Mouse (Mus musculus) heart, postnatal 36 days (tissue): ENCODE data around the gene Tmed3. TPM values are rescaled to one million over a fixed set of nuclear protein-coding genes. Genes with fewer than 3 reads are reported as not detected.

Experiments
- DNase-seq, 2 experiments: peaks; one replicate each; pipeline ENCODE4 v3.0.0; 2021 to 2022
- intact Hi-C: fragments of 180-260 bp; cut with DNase I; formaldehyde crosslinking; loops from one replicate; pipeline ENCODE4 v1.15.1; 2025
- total RNA-seq, 2 experiments: library from RNA; stranded (reverse); gene quantifications; 2 replicates each; pipeline ENCODE4 v1.2.3; 2021

The Tmed3 gene
- 10 to 100 TPM; 27.0 to 28.0 TPM for total RNA-seq

DNA sequence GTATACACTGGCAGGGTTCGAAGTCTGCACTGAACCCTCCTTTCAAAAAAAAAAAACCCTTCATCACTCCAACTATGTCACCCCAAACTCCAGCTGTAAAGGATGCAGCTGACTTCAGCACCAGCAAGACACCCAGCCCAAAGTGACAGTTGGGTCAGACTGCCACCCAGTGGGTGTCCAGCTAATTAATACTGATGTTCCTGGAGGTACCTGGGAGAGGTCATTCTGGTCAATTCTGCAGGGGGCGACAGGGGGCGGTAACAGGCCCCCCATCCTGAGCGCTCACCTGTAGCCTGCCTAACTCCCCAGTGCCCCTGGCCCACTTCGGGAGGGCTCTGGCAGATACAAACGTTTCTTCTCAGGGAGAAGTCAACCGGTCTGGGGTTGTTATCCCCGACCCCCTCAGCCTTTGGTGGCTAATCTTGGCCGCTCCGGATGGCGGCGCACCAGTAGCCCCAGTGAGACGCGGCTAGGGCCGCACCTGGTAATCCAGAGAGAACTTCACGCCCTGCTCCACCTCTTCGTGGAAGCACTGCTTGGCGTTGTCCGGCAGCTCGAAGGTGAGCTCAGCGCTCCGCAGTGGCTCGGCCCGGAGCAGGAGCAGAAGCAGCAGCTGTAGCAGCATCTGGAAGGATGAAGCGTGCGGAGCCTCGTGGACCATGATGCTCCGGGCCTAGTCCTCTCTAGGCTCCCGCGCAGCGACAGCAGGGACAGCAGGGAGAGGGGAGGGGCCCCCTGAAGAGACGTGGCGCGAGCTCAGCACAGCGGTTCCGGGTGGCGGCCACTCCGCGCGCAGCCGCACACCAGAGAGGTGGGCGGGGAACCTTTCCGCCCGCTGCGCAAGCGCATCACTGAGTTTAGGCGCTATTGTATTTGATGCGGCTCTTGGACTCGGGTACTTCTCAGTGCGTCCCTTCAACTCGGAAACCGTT lies at the start of gene Tmed3:
Gene Tmed3 (minus strand): TSS at position 804 of the 932 bp plus-strand sequence.
- DNase-seq = peak; percentile 89 to 90
- intact Hi-C loops = loop anchor here (5.0 to 10.0 kb wide), 4 partner anchors 268 to 560 kb away; partner anchors contain the start of gene Morf4l1

DNA sequence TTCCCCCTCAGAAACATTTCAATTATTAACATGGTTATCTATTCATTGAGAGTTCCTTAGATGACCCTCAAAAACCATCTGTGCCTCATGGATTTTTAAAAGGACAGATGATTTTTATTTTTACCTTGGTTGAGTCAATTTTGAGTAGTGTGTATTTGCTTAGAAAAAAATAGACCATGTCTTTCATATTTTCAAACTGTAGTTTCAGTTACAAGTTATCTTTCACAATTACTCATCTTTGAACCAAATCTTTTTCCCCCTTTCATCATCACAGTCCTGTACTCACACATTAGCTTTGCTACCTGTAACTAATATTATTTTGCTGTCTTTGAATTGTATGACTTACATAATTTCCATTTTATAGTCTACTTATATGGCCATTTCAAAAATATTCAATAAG lies 35.2 kb upstream of the Tmed3 start:
- intact Hi-C loops = no loop called here
- no peak for DNase-seq

DNA sequence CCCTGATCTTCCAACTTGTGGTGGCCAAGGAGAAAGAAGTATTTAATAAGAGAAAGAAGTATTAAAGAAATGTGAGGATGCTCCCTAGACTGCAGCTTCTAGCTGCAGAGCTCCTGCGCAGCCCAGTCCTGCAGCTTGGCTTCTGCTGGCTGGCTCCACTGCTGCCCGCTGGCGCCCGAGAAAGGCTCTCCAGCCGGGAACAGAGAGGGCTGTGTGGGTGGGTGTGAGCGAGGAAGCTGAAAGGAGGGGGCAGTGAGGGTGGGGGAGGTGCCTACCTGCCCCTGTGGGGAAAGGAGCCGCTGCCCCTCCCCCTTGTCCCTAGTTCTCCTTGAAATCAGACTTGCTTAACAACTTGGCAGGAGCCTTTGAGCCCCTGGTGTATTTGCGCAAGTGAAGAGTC lies 33.4 kb upstream of the Tmed3 start, which contains the start of gene Ankrd34c:
Gene Ankrd34c (minus strand): TSS at position 181 of the 400 bp plus-strand sequence.
- intact Hi-C loops = no loop called here
- no peak for DNase-seq

DNA sequence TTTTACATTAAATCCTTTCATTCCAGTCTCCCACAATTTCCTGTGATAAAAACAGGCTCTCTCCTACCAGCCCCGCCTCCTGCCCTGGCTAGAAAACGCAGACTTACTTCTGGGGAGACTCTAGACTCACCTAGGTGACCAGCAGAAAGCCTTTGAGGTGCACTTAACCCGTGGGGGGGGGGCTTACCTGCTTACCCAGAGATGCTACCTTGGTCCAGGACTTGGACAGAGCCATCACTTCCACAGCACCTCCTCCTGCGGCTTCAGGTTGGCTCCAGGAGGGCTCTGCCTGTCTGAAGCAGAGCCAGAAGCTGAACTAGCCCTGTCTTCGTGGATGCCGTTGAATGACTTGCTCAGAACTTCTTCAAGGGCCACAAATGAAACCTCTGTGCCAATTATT lies 33.0 kb upstream of the Tmed3 start:
- intact Hi-C loops = loop anchor here (2.0 kb wide), 1 partner anchor 55 kb away; no protein-coding TSS in a partner anchor
- DNase-seq = no peak

DNA sequence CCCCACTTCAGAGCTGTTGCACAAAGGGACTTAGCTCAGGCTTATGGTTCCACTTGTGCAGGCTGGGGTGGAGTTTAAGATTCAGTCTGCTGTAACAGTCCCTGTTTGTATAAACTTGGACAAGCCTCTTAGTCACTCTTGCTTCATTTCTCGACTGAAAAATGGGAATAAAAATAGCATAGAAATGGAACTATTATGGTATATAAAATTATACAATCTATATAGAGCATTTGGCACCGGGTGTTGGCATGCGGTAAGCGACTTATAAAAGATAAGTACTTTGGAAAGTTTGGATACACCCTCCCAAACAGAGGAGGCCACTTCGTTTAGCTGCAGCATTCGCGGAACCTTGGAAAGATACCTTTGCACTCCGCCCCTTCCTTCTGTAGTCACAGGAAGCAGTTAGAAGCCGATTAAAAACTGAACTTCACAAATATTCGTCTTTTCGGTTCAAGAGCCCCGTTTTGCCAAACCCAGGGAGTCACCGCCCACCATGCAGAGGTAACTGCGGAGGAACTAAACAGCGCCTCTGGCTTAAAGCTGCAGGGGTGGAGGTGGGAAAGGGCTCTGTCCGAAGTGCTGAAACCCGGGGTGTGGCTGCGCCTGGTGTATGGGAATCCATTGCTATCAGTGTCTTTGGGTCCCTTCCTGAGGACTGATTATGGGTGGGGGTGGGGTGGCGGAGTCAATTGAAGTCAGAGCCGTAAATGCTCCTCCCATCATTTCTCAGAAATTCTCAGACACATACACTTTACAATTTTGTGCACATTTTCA lies 32.3 kb upstream of the Tmed3 start:
- peak in 1 of 2 experiments; percentile 20 for DNase-seq
- intact Hi-C loops = loop anchor here (2.0 kb wide), 1 partner anchor 56 kb away; no protein-coding TSS in a partner anchor

DNA sequence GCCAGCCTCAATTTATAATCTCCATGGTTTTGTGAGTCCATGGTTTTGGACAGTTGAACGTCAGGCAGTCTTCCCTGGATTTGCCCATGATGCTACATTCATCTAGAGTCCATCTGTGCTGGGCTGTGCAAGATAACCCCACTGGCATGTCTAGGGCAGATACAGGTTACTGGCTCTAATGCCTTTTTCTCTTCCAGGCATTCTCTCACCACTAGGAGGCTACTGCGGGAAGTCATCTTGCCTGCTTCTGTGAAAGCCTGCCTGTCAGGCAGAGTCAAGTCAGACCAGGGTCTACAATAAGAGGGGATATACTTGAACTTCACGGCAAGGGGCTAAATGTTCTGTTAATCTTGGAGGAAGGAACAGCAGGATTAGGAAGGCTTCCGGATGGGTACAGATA lies 2.0 kb upstream of the Tmed3 start:
- intact Hi-C loops = loop anchor here (10.0 kb wide), 3 partner anchors 368 to 558 kb away; partner anchors contain the start of gene Morf4l1
- DNase-seq = no peak

DNA sequence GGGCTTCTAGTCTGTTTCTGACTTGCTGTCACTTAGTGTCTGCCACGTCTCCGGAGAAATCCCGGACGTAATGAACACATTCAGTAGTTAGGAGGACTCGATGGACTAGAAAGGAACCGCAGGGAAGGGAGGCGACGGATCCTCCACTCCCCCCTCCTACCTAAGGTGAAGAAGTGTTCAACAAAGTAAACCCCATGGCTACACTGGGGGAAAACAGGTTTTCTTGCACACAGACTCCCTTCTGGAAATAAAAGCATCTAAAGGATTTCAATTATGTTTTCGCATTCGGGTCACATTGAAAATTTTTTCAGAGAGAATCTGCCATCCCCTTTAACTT lies 297 bp upstream of the Tmed3 start:
- intact Hi-C loops = loop anchor here (10.0 kb wide), 3 partner anchors 370 to 560 kb away; partner anchors contain the start of gene Morf4l1
- no peak for DNase-seq

DNA sequence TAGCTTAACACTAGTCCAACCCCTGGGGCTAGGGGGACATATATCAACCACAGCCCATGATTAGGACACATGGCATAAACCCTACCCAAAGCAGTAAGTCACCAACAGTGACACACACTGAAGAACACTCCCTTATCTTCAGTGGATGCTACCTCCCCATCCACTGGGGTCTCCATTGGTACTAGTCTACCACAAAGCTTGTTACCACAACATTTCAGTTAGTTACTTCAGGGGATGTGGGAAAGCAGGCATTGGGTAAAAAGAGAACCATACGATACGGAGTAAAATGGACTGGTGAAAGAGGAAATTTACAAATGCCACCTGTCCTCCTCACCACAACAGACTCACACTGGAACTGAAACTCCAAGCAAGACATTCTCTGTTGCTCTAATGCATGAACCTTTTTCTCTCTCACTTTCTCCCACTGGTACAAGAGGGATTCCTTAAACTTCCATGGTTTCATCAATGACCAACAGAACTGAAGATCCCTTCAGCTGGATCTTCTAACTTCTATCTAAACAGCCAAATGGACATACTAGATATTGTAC lies 3.9 kb downstream of the Tmed3 start:
- DNase-seq = no peak
- intact Hi-C loops = loop anchor here (5.0 to 10.0 kb wide), 4 partner anchors 271 to 564 kb away; partner anchors contain the start of gene Morf4l1

DNA sequence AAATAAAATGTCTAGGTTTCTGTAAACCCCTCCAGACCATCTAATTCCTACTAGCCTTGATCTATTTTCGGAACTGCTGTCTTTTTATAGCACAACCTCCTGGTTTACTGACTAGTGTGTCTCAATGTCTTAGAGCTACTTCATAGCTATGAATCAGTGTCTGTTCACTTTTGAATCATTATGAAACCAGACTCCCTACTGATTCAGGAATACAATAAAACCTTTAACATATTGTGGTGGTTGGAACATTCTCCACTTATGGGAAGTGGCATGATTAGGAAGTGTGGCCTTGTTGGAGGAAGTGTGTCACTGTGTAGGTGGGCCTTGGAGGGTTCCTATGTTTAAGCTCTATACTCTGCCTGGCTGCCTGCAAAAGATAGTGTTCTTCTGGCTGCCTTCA lies 9.7 kb downstream of the Tmed3 start:
- no peak for DNase-seq
- intact Hi-C loops = no loop called here

DNA sequence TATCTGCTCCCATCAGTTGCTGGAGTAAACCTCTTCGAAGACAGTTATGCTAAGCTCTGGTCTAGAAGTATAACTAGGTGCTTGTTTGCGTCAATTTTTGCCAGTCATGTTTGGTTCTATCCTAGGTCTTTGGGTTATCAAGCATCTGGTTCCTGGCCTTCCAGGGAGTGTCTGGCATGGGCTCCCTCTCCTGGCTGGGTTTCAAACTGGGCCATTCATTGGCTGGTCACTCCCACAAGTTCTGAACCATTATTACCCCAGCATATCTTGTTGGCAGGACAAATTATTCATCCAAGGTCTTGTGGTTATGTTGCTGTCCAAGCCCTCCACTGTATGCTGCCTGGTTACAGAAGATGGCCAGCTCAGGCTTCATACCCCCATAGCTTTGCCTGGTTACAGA lies 11.2 kb downstream of the Tmed3 start:
- intact Hi-C loops = no loop called here
- DNase-seq = no peak

DNA sequence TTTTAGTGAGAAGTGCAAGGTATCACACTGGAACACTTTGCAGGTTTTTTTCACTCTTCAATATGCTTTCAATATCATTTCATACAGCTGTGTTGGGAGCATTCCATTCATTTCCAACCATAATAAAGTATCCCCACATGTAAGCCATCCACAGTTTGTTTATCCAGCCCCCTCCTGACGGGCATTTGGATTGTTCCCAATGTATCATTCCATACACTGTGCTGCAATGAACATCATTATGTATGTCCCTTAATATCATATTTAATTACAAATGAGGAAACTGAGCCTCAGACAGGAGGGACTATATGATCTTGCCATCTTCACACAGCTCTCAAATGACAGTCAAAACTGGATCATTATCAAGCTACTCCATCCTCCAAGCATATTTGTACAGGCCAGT lies 15.7 kb downstream of the Tmed3 start:
- intact Hi-C loops = no loop called here
- DNase-seq = no peak

DNA sequence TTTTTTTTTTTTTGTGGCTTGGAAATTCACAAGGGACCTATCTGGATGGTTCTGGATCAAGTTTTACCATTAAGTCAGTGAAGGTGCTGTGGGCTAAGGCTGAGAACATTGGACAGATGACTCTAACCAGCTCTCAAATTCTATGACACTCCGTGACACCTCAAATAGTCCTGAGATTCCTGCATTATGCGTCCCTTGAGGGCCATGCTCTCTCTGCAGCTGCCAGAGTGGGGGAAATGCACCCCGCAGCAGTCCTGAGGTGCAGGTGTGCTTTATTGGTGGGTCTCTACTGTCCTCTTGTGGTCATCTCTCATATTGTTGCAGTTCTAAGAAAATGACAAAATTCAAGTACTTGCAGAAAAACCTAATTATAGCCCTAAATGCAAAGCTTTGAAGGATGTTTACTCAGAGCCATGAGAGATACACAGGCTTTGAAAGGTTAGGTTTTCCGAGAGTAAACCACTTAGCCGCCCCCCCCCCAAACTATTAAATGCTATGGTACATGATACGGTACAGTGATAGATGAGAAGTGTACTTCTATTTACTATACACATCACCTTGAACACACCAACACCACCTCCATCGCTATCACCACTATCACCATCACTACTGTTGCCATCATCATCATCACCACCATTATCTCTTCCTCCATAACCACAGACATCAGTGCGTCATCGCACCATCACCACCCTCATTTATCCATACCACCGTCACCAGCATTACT lies 17.2 kb downstream of the Tmed3 start:
- intact Hi-C loops = no loop called here
- DNase-seq = no peak

DNA sequence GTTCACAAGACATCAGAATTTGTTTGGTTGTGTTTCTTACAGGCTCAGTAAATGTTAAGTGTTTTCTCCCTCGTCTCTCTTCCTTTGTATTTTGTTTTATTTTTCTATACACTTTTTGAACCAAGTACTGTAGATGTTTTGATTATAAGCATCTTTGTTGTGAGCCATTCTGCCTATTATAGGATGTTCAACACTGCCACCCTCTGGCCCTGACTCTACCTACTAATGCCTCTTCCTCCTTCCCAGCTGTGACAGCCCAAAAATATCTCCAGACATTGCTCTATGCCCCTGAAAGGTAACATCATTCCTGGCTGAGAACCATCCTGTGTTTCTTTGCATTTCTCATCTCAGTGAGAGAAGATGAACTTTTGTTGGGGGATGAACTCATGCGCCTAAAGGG lies 18.6 kb downstream of the Tmed3 start:
- DNase-seq = no peak
- intact Hi-C loops = no loop called here

DNA sequence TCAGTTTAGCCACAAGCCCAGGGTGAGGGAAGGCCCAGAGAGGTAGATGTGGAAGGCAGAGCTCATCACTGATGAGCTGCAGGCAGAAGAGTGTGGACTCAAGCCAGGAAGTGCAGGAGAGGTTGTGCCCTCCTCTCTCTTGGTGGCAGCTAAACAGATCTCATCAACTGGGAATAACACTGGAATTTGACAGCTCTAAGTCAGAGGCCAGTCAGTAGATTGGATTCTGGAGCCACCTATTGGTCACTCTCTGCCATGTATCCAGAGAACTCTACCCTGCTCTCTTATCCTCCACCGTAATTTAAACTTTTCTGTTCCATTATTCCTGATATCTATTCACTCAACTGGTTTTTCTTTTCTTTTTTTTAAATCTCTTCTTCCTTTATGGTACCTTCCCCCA lies 25.9 kb downstream of the Tmed3 start:
- intact Hi-C loops = no loop called here
- no peak for DNase-seq

DNA sequence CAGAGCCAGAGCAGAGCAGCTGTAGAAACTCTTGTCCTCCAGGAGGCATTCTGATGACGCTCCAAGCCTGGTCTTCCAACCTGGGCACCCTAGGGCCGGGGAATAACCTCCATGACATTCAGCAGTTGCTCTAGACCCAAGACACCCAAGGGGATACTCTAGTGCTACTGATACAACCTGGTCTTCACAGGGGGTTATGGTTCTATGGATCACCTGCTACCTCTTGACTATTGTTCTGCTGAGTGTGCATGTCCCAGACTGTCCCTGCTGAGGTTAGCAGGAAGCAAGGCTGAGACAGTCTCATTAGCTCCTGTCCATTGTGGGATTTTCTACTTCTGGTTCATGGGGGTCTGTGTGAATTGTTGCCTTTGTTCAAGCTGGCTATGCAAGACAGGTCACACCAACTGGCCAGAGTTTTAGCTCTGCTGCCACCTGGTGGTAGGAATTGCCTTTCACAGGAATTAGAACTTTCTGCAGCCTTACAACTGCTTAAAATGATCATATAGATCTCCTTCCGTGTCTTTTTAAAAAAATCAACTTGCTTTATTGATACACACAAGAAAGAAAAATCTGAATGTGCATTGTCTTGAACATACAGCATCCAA lies 30.8 kb downstream of the Tmed3 start:
- intact Hi-C loops = loop anchor here (2.0 kb wide), 2 partner anchors 213 to 447 kb away; no protein-coding TSS in a partner anchor
- DNase-seq = peak; percentile 67 to 77

DNA sequence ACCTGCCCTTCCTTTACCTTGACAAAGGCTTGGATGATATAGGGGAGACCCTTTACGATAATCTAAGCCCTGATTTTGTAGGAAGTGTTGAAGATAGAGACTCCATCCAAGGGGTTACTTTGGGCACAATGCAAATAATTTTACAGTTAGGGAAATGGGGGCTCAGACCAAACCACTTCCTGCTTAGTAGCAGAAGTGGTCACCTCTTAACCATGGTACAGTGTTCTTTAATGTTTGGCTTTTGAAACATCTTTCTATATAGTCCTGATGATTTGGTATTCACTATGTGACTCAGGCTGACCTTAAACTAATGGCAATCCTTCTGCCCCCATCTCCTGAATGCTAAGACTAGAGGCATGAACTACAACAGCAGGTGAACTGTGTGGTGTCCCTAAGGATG lies 31.5 kb downstream of the Tmed3 start:
- intact Hi-C loops = no loop called here
- DNase-seq = no peak

DNA sequence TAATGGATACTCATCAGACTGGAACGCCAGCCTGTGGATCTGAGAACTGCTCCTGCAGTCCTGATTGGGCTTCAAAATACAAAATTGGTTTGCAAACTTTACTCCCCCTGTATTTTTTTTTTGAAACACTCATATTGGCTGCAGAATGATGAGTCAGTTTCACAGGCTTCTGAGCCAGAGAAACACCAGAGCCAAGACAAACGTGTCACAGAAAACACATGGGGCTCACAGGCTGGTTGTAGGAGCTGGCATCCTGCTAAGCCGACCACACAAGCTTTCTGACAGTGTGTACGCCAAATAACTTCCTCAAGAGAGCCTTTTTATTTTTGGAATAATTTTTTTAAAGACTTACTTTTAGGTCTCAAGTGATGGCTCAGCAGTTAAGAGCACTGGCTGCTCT lies 35.0 kb downstream of the Tmed3 start:
- no peak for DNase-seq
- intact Hi-C loops = no loop called here

DNA sequence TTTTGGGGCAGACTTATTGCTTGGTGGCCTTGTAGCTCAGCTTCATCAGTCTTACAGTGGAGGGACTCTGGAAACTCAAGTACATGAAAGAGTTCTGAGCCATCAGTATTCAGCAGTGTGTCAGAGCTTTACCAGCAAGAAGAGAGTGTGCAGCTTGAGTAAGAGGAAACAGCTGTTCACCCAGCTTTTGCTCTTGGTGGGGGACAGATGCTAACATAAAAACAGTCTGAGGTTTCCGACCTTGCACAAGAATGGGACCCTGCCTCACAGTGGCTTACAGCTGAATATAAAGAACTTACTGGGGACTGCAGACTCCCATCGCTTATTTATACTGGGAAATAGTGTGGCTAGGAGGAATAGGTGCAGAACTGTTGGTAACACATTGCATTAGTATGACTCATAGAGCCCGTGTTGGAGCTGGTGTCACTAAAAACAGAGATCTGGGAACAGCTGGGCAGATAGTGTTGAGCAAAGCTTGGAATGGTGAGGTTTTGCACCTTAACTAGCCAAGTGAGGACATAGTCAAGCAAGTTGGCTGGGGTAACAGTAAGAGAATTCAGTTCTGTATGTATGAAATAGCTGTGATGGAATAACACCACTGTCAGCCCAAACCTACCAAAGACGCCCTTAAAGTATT lies 37.4 kb downstream of the Tmed3 start:
- intact Hi-C loops = no loop called here
- no peak for DNase-seq

DNA sequence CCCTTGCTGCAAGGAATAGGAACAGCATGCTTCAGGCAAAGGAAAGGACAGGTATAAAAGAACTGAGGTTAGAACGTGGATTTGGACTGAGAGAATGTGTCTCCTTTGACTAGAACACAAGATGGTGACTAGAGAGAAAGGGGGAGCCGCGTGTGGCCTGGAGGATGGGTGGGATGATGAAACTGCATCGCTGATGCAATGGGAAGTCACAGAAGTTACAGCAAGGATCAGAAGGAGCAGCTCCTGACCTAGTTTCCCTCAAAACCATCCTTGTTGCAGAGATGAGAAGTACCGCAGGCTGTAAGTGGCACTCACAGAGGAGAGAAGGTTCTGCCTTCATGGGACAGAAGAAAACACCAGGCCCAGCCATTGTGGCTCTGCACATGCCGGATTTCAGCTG lies 54.0 kb downstream of the Tmed3 start:
- DNase-seq = no peak
- intact Hi-C loops = no loop called here
